Mouse (Mus musculus): ENCODE measurements at regions not wholly inside any gene's neighbourhood (a gene's known extent, or its start where the extent isn't known, plus 50 kb on each side); places are given as distances from the start of the nearest gene placed in this dataset.

DNA sequence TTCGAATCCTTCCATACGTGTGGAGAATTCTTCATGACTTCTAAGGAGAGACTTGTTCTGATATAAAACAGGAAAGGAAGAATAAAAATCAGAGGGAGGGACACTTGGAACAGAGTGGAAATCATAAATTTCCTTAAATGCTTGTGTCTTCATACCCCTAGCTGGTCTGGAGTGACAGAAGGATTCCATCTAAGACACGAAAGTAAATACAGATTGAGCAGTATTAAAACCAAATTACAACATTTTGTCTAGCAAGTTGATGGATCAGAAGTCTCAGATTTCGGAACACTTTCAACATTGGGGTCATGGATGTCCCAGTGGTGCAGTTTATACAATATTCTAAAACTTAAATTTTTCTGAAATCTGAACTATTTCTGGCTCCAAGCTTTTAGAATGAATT is 453.6 kb upstream of the Smarca2 start:
- Histone ChIP-seq H3K4me1 (ENCODE audit: control insufficient read depth, insufficient read depth, low read length) (no peaks in the 10 kb centered on the region), H3K4me3 (ENCODE audit: low read depth, low read length) (no peak overlapping the region), H3K36me3 (ENCODE audit: control insufficient read depth, insufficient read depth, low read length) (no peaks in the 10 kb centered on the region), H3K4me2 (ENCODE audit: low read depth, low read length) (no peak overlapping the region), H3K27ac (ENCODE audit: low read depth, low read length) (no peak overlapping the region), H3K9ac (replicated peaks; ENCODE audit: low read depth, low read length) (no peak overlapping the region), H3K9me3 (ENCODE audit: control insufficient read depth, low read length) (no peaks in the 10 kb centered on the region), H3K27me3 (ENCODE audit: control insufficient read depth, insufficient read depth, low read length) (no peaks in the 10 kb centered on the region)
- 87% methylated on average over 4 of the region's 4 CpGs for WGBS
- no peak for ATAC-seq (ENCODE audit: low read depth)

DNA sequence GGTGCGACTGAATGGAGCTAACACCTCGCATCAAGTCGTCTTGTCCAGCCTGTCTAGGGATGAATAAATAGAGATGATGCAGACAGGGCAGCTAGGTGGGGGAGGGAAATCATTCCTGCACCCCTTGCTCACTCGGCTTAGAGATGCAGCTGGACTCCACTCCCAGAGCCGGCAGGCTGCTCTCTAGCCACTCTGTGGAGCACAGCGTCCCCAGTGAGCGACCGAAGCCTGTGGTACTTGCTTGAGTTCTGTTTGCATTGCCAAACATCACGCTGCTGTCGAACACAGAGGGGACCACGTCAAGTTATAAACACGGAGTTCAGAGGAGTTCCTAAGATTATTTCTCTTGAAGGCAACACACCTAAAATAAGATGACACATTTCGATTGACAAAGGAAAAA is 439.9 kb upstream of the Smarca2 start:
- ATAC-seq (ENCODE audit: low read depth), result no peak
- Histone ChIP-seq H3K4me3 (ENCODE audit: low read depth, low read length) (no peak overlapping the region), H3K9ac (replicated peaks; ENCODE audit: low read depth, low read length) (no peak overlapping the region), H3K9me3 (ENCODE audit: control insufficient read depth, low read length) (no peaks in the 10 kb centered on the region), H3K27me3 (ENCODE audit: control insufficient read depth, insufficient read depth, low read length) (no peaks in the 10 kb centered on the region), H3K27ac (ENCODE audit: low read depth, low read length) (no peak overlapping the region), H3K4me2 (ENCODE audit: low read depth, low read length) (no peak overlapping the region), H3K36me3 (ENCODE audit: control insufficient read depth, insufficient read depth, low read length) (no peaks in the 10 kb centered on the region), H3K4me1 (ENCODE audit: control insufficient read depth, insufficient read depth, low read length) (no peaks in the 10 kb centered on the region)
- WGBS, result 57% methylated on average over 13 of the region's 13 CpGs

DNA sequence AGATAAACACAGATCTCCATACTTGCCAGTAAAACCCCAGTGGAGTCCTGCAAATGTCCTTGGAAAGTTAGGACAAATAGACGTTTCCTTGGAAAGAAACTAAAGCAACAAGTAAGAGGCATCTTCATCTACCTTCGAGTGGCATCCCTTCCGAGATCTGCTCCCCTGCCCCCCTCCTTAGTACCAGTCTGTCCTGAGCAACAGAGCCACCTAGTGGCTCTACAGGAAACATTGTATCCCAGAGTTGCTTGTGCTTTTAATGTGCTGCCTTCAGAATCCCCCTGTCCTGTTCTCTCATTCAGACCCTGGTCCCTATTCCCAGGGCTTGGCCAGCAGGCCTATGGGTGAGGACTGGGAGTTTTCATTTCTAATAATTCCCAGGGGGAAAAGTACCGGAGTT is 423.1 kb upstream of the Smarca2 start:
- Histone ChIP-seq H3K27ac (ENCODE audit: low read depth, low read length) (no peak overlapping the region), H3K4me3 (ENCODE audit: low read depth, low read length) (no peak overlapping the region), H3K27me3 (ENCODE audit: control insufficient read depth, insufficient read depth, low read length) (no peaks in the 10 kb centered on the region), H3K4me2 (ENCODE audit: low read depth, low read length) (no peak overlapping the region), H3K9me3 (ENCODE audit: control insufficient read depth, low read length) (no peaks in the 10 kb centered on the region), H3K4me1 (ENCODE audit: control insufficient read depth, insufficient read depth, low read length) (no peaks in the 10 kb centered on the region), H3K9ac (replicated peaks; ENCODE audit: low read depth, low read length) (no peak overlapping the region), H3K36me3 (ENCODE audit: control insufficient read depth, insufficient read depth, low read length) (no peaks in the 10 kb centered on the region)
- 28% methylated on average over 4 of the region's 4 CpGs for WGBS
- ATAC-seq (ENCODE audit: low read depth), result no peak

DNA sequence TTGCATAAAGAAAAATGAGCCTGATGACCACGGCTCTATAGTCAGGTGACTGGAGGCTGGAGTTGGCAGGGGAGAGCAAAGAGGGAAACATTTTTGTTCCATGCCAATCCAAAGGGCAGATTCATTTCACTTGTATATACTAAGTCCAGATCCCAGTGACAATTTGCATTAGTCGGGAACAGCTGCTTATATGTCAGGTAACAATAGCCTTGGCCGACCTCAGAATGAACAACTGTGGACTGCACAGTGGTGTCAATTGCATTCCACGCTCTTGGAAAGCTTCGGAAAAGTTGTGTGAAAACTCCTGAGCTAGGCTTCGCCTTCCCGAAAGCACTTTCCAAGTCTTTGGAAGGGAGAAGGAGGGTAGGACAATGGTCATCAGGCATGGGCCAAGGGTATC is 419.8 kb upstream of the Smarca2 start:
- no peaks in the 10 kb centered on the region for H3K9me3 ChIP-seq (ENCODE audit: control insufficient read depth, low read length)
- no peaks in the 10 kb centered on the region for H3K27me3 ChIP-seq (ENCODE audit: control insufficient read depth, insufficient read depth, low read length)
- H3K4me2 ChIP-seq (ENCODE audit: low read depth, low read length), result no peak overlapping the region
- H3K36me3 ChIP-seq (ENCODE audit: control insufficient read depth, insufficient read depth, low read length), result no peaks in the 10 kb centered on the region
- H3K9ac ChIP-seq (replicated peaks; ENCODE audit: low read depth, low read length), result no peak overlapping the region
- 89% methylated on average over 7 of the region's 7 CpGs for WGBS
- no peak for ATAC-seq (ENCODE audit: low read depth)
- H3K27ac ChIP-seq (ENCODE audit: low read depth, low read length), result no peak overlapping the region
- H3K4me1 ChIP-seq (ENCODE audit: control insufficient read depth, insufficient read depth, low read length), result no peaks in the 10 kb centered on the region
- no peak overlapping the region for H3K4me3 ChIP-seq (ENCODE audit: low read depth, low read length)

DNA sequence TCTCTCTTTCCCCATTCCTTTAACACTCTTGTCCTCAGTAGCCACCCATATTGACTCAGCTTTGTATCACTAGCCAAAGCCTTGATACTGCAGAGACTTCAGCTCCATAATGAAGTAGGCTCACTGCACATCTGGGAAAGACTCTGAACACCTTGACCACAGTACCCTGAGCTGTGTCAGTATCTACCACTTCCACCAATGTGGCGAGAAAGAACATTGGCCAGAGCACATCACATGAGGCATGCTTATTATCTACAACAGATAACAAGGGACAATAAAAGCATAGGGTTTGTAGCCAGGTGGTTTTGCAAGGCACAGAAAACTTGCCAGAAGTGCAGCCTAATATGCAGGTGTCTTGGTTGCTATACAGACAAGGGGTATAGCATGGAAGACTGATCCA is 414.0 kb upstream of the Smarca2 start:
- no peaks in the 10 kb centered on the region for H3K9me3 ChIP-seq (ENCODE audit: control insufficient read depth, low read length)
- no peak for ATAC-seq (ENCODE audit: low read depth)
- 83% methylated on average over 1 of the region's 1 CpGs for WGBS
- no peaks in the 10 kb centered on the region for H3K36me3 ChIP-seq (ENCODE audit: control insufficient read depth, insufficient read depth, low read length)
- H3K27me3 ChIP-seq (ENCODE audit: control insufficient read depth, insufficient read depth, low read length), result no peaks in the 10 kb centered on the region
- H3K4me2 ChIP-seq (ENCODE audit: low read depth, low read length), result no peak overlapping the region
- no peak overlapping the region for H3K4me3 ChIP-seq (ENCODE audit: low read depth, low read length)
- no peak overlapping the region for H3K9ac ChIP-seq (replicated peaks; ENCODE audit: low read depth, low read length)
- H3K4me1 ChIP-seq (ENCODE audit: control insufficient read depth, insufficient read depth, low read length), result no peaks in the 10 kb centered on the region
- H3K27ac ChIP-seq (ENCODE audit: low read depth, low read length), result no peak overlapping the region

DNA sequence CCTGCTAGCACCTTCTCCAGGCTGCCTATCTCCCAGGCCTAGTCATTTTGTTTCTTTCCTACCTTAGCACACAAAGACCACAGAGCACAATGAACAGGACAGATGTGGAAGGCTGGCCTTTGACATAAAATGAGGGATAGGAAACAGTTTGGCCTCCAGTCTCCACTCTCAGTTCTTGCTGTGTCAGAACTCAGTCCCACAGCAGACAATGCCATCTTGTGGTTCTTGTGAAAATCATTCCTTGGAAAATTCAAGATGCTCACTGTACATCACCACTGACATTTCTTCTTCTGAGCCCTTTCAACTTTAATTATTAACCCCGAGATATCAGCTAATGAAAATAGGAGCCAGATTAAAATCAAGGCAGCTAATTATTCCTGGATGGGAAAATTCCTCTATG is 411.2 kb upstream of the Smarca2 start:
- H3K27ac ChIP-seq (ENCODE audit: low read depth, low read length), result no peak overlapping the region
- no peak for ATAC-seq (ENCODE audit: low read depth)

DNA sequence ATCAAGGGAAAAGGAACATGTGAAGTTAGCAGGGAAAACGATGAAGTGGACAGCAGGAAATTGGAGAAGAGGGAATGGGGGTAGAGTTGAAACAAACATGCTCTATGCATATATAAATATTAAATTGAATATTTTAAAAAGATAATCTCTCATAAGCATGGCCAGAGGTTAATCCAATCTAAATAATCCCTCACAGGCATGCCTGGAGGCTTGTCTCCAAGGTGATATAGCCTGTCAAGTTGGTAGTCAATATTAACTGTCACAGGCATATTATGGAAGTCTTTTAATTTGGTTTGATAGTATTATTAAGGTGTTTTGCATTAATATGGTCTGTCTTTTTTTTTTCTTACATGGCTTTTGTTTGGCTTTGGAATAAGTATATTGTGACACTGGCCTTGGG is 396.1 kb upstream of the Smarca2 start:
- no peaks in the 10 kb centered on the region for H3K9me3 ChIP-seq (ENCODE audit: control insufficient read depth, low read length)
- 61% methylated on average over 1 of the region's 1 CpGs for WGBS
- H3K4me3 ChIP-seq (ENCODE audit: low read depth, low read length), result no peak overlapping the region
- no peaks in the 10 kb centered on the region for H3K27me3 ChIP-seq (ENCODE audit: control insufficient read depth, insufficient read depth, low read length)
- H3K27ac ChIP-seq (ENCODE audit: low read depth, low read length), result no peak overlapping the region
- H3K4me2 ChIP-seq (ENCODE audit: low read depth, low read length), result no peak overlapping the region
- H3K9ac ChIP-seq (replicated peaks; ENCODE audit: low read depth, low read length), result no peak overlapping the region
- H3K36me3 ChIP-seq (ENCODE audit: control insufficient read depth, insufficient read depth, low read length), result no peaks in the 10 kb centered on the region
- H3K4me1 ChIP-seq (ENCODE audit: control insufficient read depth, insufficient read depth, low read length), result no peaks in the 10 kb centered on the region
- no peak for ATAC-seq (ENCODE audit: low read depth)

More for the DNA sequence above, 411.2 kb upstream of the Smarca2 start:
- Histone ChIP-seq H3K4me3 (ENCODE audit: low read depth, low read length) (no peak overlapping the region), H3K36me3 (ENCODE audit: control insufficient read depth, insufficient read depth, low read length) (no peaks in the 10 kb centered on the region), H3K9me3 (ENCODE audit: control insufficient read depth, low read length) (no peaks in the 10 kb centered on the region), H3K27me3 (ENCODE audit: control insufficient read depth, insufficient read depth, low read length) (no peaks in the 10 kb centered on the region), H3K4me2 (ENCODE audit: low read depth, low read length) (no peak overlapping the region), H3K9ac (replicated peaks; ENCODE audit: low read depth, low read length) (no peak overlapping the region), H3K4me1 (ENCODE audit: control insufficient read depth, insufficient read depth, low read length) (no peaks in the 10 kb centered on the region)
- WGBS, result 75% methylated on average over 1 of the region's 1 CpGs

DNA sequence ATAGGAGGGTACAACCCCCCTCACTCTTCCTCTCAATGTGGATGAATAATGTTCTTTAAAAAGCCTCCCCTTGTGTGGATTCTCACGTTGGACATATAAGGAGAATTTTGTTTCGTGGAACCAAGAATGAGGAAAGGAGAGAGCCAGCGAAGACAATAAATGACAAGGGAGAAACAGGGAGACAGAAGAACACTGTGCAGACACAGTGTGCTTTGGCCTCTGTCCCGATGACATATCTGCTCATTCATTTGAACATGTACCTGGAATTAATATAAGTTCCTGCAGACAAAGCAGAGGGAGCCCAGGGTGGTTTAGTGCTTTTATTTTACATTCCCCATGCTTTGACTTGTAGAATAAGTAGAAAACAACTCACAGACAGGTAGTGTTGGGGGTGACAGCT is 370.3 kb upstream of the Smarca2 start:
- no peak for ATAC-seq (ENCODE audit: low read depth)
- Histone ChIP-seq H3K4me2 (ENCODE audit: low read depth, low read length) (no peak overlapping the region), H3K9ac (replicated peaks; ENCODE audit: low read depth, low read length) (no peak overlapping the region), H3K36me3 (ENCODE audit: control insufficient read depth, insufficient read depth, low read length) (no peaks in the 10 kb centered on the region), H3K27ac (ENCODE audit: low read depth, low read length) (no peak overlapping the region), H3K9me3 (ENCODE audit: control insufficient read depth, low read length) (no peaks in the 10 kb centered on the region), H3K4me1 (ENCODE audit: control insufficient read depth, insufficient read depth, low read length) (no peaks in the 10 kb centered on the region), H3K4me3 (ENCODE audit: low read depth, low read length) (no peak overlapping the region), H3K27me3 (ENCODE audit: control insufficient read depth, insufficient read depth, low read length) (no peaks in the 10 kb centered on the region)
- WGBS, result 77% methylated on average over 4 of the region's 4 CpGs

DNA sequence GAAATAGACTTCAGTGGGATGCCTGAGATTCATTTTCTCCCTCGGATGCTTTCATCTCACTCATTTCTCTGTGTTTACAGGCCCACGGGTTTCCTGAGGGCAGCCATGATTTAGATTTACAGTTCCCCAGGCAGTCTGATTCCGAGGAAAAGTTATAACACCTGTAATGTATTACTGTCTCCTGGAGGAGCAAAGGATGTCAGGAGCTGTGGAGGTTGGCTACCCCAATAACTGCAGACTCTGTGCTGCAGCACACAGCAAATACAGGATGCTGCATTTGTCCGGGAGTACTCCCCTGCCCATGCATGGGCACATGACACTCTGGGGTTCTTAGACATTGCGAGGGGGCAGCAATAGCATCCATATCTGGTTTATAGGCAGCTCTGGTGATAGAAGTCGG is 360.8 kb upstream of the Smarca2 start:
- peak; percentile 44; the same call in 1 of the 2 replicates for ATAC-seq (ENCODE audit: low read depth)

DNA sequence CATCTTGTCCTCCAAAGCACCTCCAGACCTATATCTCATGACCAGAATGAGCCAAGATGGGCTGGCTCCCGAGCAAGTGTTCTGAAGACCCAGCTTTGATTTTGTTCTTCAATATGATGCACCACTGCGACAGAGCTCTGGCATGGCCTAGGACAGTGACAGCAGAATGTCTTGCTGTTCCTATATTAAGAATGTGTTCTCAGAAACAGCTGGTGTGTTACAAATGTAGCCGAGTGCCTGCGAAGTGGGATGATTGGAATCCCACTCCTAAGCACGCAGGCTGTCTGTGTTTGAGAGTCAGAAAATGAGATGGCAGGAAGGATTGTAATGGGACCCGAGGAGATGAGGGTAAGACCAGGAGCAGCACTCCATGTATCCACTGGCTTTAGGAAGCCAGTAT is 355.1 kb upstream of the Smarca2 start:
- Histone ChIP-seq H3K27ac (ENCODE audit: low read depth, low read length) (no peak overlapping the region), H3K4me2 (ENCODE audit: low read depth, low read length) (no peak overlapping the region), H3K36me3 (ENCODE audit: control insufficient read depth, insufficient read depth, low read length) (no peaks in the 10 kb centered on the region), H3K27me3 (ENCODE audit: control insufficient read depth, insufficient read depth, low read length) (no peaks in the 10 kb centered on the region), H3K4me1 (ENCODE audit: control insufficient read depth, insufficient read depth, low read length) (no peaks in the 10 kb centered on the region), H3K9me3 (ENCODE audit: control insufficient read depth, low read length) (no peaks in the 10 kb centered on the region), H3K4me3 (ENCODE audit: low read depth, low read length) (no peak overlapping the region), H3K9ac (replicated peaks; ENCODE audit: low read depth, low read length) (no peak overlapping the region)
- WGBS, result 87% methylated on average over 6 of the region's 6 CpGs
- ATAC-seq (ENCODE audit: low read depth), result no peak

More for the DNA sequence above, 360.8 kb upstream of the Smarca2 start:
- no peaks in the 10 kb centered on the region for H3K9me3 ChIP-seq (ENCODE audit: control insufficient read depth, low read length)
- 63% methylated on average over 6 of the region's 6 CpGs for WGBS
- no peaks in the 10 kb centered on the region for H3K4me1 ChIP-seq (ENCODE audit: control insufficient read depth, insufficient read depth, low read length)
- no peak overlapping the region for H3K4me2 ChIP-seq (ENCODE audit: low read depth, low read length)
- H3K36me3 ChIP-seq (ENCODE audit: control insufficient read depth, insufficient read depth, low read length), result no peaks in the 10 kb centered on the region
- 0 out of 2 replicates have a peak overlapping the region, but pooled peaks have one; percentile 40 for H3K27ac ChIP-seq (ENCODE audit: low read depth, low read length)
- no peak overlapping the region for H3K4me3 ChIP-seq (ENCODE audit: low read depth, low read length)
- H3K27me3 ChIP-seq (ENCODE audit: control insufficient read depth, insufficient read depth, low read length), result no peaks in the 10 kb centered on the region
- H3K9ac ChIP-seq (replicated peaks; ENCODE audit: low read depth, low read length), result no peak overlapping the region

Data from neural tube, embryonic 14.5 days (tissue).